Mouse (Mus musculus) limb, embryonic 10.5 days (tissue): ENCODE data around the gene Ngfr. TPM values are rescaled to one million over a fixed set of nuclear protein-coding genes. Genes with fewer than 3 reads are reported as not detected.

Source experiments
- DNase-seq: peaks from one replicate; pipeline ENCODE4 v3.0.0-alpha.2; 2017; ENCODE audit warnings: low spot score
- H3K27ac ChIP-seq: fragments of 300-500 bp; sonication (generic); 2 replicates; pipeline ENCODE4 v1.5.1; 2016; ENCODE audit warnings: mild to moderate bottlenecking
- H3K27me3 ChIP-seq: fragments of 300-500 bp; sonication (generic); 2 replicates; pipeline ENCODE4 v1.6.1; 2016; ENCODE audit warnings: low read depth, mild to moderate bottlenecking; ENCODE audit not compliant: poor library complexity, severe bottlenecking
- H3K36me3 ChIP-seq: fragments of 300-500 bp; sonication (generic); 2 replicates; pipeline ENCODE4 v1.6.1; 2016; ENCODE audit warnings: mild to moderate bottlenecking, moderate library complexity
- H3K4me1 ChIP-seq: fragments of 300-500 bp; sonication (generic); 2 replicates; pipeline ENCODE4 v1.6.1; 2016
- H3K4me3 ChIP-seq: fragments of 300-500 bp; sonication (generic); 2 replicates; pipeline ENCODE4 v1.5.1; 2016; ENCODE audit warnings: mild to moderate bottlenecking, moderate library complexity
- H3K9me3 ChIP-seq: fragments of 300-500 bp; sonication (generic); replicated peaks from 2 replicates; pipeline ENCODE4 v1.6.1; 2016; ENCODE audit warnings: mild to moderate bottlenecking
- WGBS: fragments of 180-500 bp; shearing (Covaris S2); methylation state at CpG from one replicate; pipeline ENCODE4 v1.1.7; 2016; 5-methylcytosine and 5-hydroxymethylcytosine counted together
- polyA plus RNA-seq: library from polyadenylated mRNA; unstranded; fragments of >200 nt; fragmentation: Nextera tagmentation; extraction: Ambion mirVana; gene quantifications from 2 replicates; pipeline ENCODE4 v1.2.1, GENCODE M21; 2016

Gene Ngfr
- polyA plus RNA-seq, 1 experiment from 2014 or later = 9.7 TPM

DNA sequence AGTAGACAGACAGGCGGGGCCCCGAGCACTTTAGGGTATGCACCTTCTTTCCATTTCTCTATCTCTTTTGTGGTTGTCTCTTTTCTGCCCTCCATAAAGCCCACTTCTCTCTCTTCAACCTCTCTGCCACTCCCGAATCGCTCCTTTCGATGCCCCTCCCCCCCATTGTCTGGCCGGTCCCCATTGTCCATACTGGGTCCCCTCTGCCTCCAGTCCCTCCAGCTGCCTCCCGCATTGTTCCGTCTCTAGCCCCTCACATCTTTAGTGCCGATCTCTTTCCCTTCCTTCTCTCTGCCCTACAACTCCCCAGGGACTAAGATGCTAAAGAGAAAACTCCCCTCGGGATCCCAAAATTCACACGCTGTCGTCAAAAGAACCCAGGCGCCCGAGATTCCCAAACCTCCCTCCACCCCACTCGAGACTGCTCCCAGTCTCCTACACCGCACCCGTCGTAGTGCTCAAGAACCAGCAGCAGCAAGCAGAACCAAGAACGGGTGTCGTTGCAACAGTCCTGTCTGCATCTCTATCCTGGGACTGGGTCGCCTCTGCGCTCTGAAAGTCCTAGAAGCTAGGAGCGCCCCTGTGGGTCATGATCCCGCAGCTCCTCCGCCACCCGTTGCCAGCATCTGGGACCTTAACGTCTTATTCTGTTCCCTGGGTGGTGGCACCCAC, 648 bp downstream of the Ngfr start:
- WGBS = under 1% methylated on average over 27 of the region's 27 CpGs
- H3K27ac ChIP-seq = peak overlapping the region; percentile 76
- peak overlapping the region; percentile 56 for H3K4me3 ChIP-seq
- no peaks in the 10 kb centered on the region for H3K9me3 ChIP-seq
- H3K36me3 ChIP-seq = no peaks in the 10 kb centered on the region
- H3K27me3 ChIP-seq = peaks cover 97% of the 10 kb centered on the region
- peaks cover 79% of the 10 kb centered on the region for H3K4me1 ChIP-seq
- peak; percentile 46 for DNase-seq

DNA sequence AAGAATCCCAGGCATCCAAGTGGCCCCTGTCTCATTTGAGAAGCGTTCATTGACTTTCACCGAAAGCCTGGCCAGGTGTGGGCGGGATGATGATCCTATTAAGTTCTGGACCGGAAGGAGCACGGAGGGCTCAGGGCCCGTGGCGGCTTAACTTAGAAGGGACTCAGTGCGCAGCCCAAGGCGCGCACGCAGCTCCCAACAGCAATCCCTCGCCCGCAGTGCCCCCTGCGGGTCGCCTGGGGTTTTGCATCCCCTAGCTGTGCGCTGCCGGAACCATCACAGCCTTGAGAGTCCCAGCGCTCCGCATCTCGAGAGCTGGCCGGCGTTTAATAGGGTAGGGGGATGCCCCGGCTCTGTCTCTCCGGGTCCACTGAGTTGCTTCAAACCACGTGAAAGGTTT, 1.4 kb downstream of the Ngfr start:
- H3K27me3 ChIP-seq = peaks cover 95% of the 10 kb centered on the region
- peak overlapping the region; percentile 76 for H3K27ac ChIP-seq

DNA sequence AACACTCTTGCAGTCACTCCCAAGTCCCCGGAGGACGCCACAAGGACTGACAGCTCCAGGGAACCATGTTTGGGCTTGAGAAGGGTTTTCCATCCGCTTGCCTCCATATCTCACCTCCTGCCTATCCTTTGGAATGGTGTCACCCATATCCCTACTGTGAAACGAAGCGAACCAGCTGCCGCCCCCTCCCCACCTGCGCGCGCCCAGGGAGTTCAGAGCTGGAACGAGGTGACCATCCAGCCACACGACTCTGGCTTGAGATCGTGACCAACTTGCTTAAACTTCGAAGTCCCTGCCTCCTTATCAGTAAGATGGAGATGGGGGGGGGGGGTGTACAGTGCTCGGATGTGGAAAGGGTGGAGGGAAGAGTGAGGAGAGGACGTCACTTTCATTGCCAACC, 1.9 kb downstream of the Ngfr start:
- no peaks in the 10 kb centered on the region for H3K36me3 ChIP-seq
- no peaks in the 10 kb centered on the region for H3K9me3 ChIP-seq
- 1% methylated on average over 15 of the region's 15 CpGs for WGBS
- H3K27me3 ChIP-seq = peaks cover 95% of the 10 kb centered on the region
- peak; percentile 60 for DNase-seq
- peak overlapping the region; percentile 76 for H3K27ac ChIP-seq
- peak overlapping the region; percentile 56 for H3K4me3 ChIP-seq
- peaks cover 91% of the 10 kb centered on the region for H3K4me1 ChIP-seq

More for the DNA sequence above, 1.4 kb downstream of the Ngfr start:
- peaks cover 86% of the 10 kb centered on the region for H3K4me1 ChIP-seq
- DNase-seq = peak; percentile 97
- H3K4me3 ChIP-seq = peak overlapping the region; percentile 56
- no peaks in the 10 kb centered on the region for H3K9me3 ChIP-seq
- 0% methylated on average over 25 of the region's 25 CpGs for WGBS
- no peaks in the 10 kb centered on the region for H3K36me3 ChIP-seq

DNA sequence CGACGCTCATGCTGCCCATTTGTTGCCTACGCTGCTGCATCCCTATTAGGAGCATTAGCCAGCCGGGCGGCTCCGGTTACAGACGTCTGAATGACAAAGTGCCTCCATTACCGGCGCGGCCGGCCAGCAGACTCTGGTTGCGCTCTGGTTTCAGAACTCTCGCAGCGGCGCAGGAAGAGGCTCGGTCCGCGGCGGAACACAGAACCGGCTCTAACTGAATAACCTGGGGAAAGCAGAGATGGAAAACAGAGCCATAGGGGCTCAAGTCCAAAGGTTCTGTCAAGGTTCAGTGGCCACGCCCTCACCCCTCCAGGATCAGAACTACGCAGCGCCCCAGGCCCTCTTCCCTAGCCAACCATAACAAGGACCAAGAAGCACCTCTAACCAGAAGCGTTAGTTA, 2.3 kb downstream of the Ngfr start:
- Histone ChIP-seq H3K36me3 (no peaks in the 10 kb centered on the region), H3K9me3 (no peaks in the 10 kb centered on the region), H3K27me3 (peaks cover 95% of the 10 kb centered on the region), H3K4me3 (peak overlapping the region; percentile 56), H3K4me1 (peaks cover 95% of the 10 kb centered on the region), H3K27ac (peak overlapping the region; percentile 76)
- WGBS = under 1% methylated on average over 24 of the region's 24 CpGs
- peak; percentile 89 for DNase-seq

DNA sequence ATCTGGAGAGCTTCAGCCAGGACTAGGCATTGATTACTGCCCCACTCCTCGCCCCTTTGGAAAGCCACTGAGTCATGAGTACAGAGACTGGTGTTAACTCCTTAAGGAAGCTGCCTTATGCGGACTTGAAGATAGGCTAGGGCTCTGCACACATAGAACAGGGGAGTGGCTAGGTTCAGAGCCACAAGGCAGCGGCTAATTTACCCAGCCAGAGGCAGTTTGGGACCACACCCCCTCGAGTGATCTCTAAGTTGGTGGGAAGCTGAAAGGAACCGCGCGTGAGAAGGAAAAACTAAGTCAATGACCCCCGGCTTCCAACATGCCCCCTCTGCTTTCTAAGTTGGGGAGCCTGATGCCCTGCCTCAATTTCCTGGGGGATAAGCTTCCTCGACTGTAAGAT, 2.9 kb downstream of the Ngfr start:
- H3K36me3 ChIP-seq = no peaks in the 10 kb centered on the region
- H3K9me3 ChIP-seq = no peaks in the 10 kb centered on the region
- no peak overlapping the region for H3K27ac ChIP-seq
- peak; percentile 37 for DNase-seq
- peaks cover 99% of the 10 kb centered on the region for H3K4me1 ChIP-seq
- H3K27me3 ChIP-seq = peaks cover 97% of the 10 kb centered on the region
- H3K4me3 ChIP-seq = peak overlapping the region; percentile 56
- 2% methylated on average over 9 of the region's 9 CpGs for WGBS

DNA sequence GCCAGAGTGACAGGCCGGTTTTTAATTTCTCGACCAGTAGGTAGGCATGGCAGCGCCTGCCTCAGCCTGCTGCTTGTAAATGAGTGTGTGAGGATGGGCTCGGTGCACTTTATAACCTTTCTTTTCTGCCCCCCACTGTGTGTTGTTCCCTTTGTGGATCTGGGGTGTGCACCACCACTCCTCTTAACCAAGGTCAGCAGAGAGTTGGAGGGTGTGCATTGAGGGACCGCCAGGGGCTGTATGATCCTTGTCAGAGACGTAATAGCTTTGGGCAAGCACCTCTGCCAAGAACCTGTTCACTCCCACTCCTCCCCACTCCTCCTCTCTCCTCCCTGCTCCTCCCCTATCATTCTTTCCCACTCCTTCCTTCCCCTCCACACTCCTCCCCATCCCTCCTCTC, 4.1 kb downstream of the Ngfr start:
- 50% methylated on average over 6 of the region's 6 CpGs for whole genome bisulfite sequencing
- H3K27ac ChIP-seq = 0 out of 2 replicates have a peak overlapping the region, but pooled peaks have one; percentile 12
- H3K36me3 ChIP-seq = no peaks in the 10 kb centered on the region
- no peak overlapping the region for H3K4me3 ChIP-seq
- no peaks in the 10 kb centered on the region for H3K9me3 ChIP-seq
- H3K4me1 ChIP-seq = peaks cover 99% of the 10 kb centered on the region
- peaks cover 96% of the 10 kb centered on the region for H3K27me3 ChIP-seq
- peak; percentile 36 for DNase-seq

DNA sequence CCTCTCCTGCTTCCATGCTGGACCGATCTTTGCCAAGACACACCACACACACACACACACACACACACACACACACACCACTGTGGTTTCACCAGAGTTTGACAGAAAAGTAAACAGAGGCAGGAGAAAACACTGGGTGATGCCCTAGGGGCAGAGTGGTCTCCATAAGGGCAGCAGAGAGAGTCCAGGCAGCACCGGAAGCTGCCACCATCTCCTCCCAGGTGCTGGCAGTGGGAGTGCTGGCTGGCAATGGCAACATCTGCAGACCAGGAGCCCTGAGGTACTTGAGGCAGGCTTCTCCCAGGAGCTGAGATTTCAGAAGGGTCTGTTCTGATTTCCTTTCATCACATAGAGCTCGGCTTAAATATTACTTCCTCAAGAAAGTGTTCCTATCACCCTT, 5.3 kb downstream of the Ngfr start:
- Histone ChIP-seq H3K27ac (peak overlapping the region; percentile 59), H3K4me3 (peak overlapping the region; percentile 10; the same call in 1 of the 2 replicates), H3K4me1 (peaks cover 99% of the 10 kb centered on the region), H3K27me3 (peaks cover 96% of the 10 kb centered on the region), H3K36me3 (no peaks in the 10 kb centered on the region), H3K9me3 (no peaks in the 10 kb centered on the region)
- DNase-seq = peak; percentile 52
- 22% methylated on average over 3 of the region's 3 CpGs for whole genome bisulfite sequencing

DNA sequence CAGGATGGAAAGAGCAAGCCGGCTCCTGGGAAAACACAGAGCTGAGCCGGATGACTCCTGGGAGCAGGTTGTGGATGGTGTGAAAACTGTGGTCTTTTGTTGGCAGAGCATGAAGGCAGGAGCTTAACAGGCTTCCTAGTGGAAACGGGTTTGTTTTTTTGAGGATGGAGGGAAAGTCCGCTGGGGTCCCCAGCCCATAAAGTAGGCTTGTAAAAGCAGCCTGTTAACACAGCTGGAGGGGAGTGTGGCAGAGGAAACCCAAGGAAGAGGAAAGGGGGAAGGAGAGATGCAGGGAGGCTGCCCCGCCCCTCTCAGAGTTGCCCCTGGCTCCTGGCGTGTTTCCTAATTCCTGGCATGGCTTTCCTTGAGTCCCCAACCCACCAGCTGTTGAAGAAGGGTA, 8.1 kb downstream of the Ngfr start:
- Histone ChIP-seq H3K4me1 (peaks cover 99% of the 10 kb centered on the region), H3K4me3 (0 out of 2 replicates have a peak overlapping the region, but pooled peaks have one; percentile 13), H3K27ac (peak overlapping the region; percentile 59), H3K27me3 (peaks cover 87% of the 10 kb centered on the region), H3K9me3 (no peaks in the 10 kb centered on the region), H3K36me3 (no peaks in the 10 kb centered on the region)
- DNase-seq = no peak
- WGBS = 7% methylated on average over 6 of the region's 6 CpGs

DNA sequence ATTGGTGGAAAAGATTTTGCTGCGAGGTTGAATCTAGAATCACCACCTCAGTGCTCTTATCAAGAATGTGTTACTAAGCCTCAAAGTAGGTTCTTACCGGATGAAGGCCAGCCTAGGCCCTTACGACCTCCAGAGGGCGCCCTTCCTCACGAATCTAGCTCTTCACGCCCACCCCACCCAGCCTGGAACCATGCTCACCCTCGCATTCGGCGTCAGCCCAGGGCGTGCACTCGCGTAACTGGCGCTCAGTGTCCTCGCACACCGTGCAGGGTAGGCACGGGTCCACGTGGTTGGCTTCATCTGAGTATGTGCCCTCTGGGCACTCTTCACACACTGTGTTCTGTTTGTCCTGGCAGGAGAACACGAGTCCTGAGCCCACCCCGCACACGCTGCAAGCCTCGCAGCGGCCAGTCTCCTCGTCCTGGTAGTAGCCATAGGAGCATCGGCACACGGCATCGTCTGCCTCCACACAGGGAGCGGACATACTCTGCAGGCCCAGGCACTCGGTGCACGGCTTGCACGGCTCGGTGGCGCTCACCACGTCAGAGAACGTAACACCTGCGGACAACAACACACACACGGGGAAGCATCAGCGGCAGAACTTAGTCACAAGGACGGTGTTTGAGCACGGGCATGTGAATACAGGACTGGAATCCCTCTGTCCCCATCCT, 9.6 kb downstream of the Ngfr start:
- Histone ChIP-seq H3K36me3 (no peaks in the 10 kb centered on the region), H3K27ac (peak overlapping the region; percentile 59; the same call in 1 of the 2 replicates), H3K4me3 (peak overlapping the region; percentile 26), H3K27me3 (peaks cover 73% of the 10 kb centered on the region), H3K9me3 (no peaks in the 10 kb centered on the region), H3K4me1 (peaks cover 88% of the 10 kb centered on the region)
- DNase-seq = peak; percentile 82
- 23% methylated on average over 39 of the region's 39 CpGs for WGBS

DNA sequence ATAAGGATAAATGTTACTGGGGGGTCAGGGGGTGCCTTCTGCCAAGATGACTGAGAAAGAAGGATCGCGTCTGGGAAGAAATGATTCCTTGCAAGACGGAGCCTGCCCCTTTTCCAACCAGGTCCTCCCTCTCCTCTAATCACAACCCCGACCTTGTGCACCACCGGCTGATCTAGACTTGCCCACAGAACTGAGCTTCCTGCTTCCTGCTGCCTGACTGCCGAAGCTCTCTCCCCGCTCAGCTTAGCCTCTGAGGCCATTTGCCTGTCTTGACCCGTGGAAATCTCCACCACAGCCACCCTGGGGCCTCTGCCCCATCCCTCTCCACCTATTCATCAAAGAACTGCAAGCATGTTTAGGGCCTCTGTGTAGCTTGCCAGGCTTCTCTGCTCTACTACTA, 11.2 kb downstream of the Ngfr start:
- peaks cover 86% of the 10 kb centered on the region for H3K4me1 ChIP-seq
- H3K36me3 ChIP-seq = no peaks in the 10 kb centered on the region
- peak overlapping the region; percentile 20 for H3K4me3 ChIP-seq
- H3K9me3 ChIP-seq = no peaks in the 10 kb centered on the region
- H3K27ac ChIP-seq = peak overlapping the region; percentile 66
- WGBS = 29% methylated on average over 8 of the region's 8 CpGs
- H3K27me3 ChIP-seq = peaks cover 59% of the 10 kb centered on the region
- DNase-seq = peak; percentile 57

DNA sequence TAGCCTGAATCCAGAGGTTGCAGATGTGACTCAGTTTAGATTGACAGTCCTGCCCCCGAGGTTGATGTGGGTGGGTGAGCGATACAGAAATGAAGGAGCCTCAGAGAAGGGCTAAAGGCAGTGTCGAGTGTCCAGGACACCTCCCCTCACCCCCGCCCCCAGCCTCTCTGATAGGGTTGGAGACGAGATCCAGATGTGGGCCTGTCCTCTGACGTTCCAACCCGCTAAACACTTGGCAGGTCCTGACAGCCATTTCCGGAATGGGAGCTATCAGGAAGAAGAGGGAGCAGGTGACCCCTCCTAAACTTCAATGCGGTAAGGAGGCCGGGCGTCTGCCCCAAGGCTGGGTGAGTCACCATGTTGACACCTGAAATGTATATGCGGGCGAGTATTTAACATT, 11.7 kb downstream of the Ngfr start:
- DNase-seq = peak; percentile 70
- Histone ChIP-seq H3K27me3 (peaks cover 59% of the 10 kb centered on the region), H3K27ac (0 out of 2 replicates have a peak overlapping the region, but pooled peaks have one; percentile 66), H3K4me3 (peak overlapping the region; percentile 20), H3K4me1 (peaks cover 86% of the 10 kb centered on the region), H3K36me3 (no peaks in the 10 kb centered on the region), H3K9me3 (no peaks in the 10 kb centered on the region)
- 8% methylated on average over 13 of the region's 13 CpGs for WGBS

DNA sequence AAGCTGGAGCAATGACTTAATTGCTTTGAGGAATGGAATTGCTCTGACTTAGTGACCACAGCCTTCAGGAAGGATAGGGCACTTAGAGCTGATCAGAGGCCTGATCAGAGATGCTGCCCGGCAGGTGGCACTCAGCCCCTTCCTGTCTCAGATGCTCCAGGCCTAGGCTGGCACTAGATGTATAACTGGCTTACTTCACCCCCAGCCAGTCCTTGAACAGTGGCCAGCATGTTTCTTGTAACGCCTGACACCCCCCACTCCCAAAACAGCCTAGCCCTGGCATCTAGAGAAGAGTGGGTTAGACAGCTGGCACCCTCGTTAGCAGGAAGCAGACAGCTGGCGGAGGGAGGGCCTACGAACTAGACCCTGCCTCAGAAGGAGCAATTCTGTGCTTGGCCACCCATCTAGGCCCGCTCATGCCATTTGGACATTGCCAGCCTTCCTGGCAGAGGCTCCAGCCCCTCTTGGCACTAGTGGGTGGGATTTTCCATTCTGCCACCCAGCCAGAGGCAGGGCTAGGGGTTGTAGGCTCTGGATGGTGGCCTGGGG, 12.7 kb downstream of the Ngfr start:
- Histone ChIP-seq H3K27ac (peak overlapping the region; percentile 38; the same call in 1 of the 2 replicates), H3K9me3 (no peaks in the 10 kb centered on the region), H3K27me3 (peaks cover 59% of the 10 kb centered on the region), H3K36me3 (no peaks in the 10 kb centered on the region), H3K4me1 (peaks cover 86% of the 10 kb centered on the region), H3K4me3 (no peak overlapping the region)
- WGBS = 80% methylated on average over 6 of the region's 6 CpGs
- DNase-seq = no peak

DNA sequence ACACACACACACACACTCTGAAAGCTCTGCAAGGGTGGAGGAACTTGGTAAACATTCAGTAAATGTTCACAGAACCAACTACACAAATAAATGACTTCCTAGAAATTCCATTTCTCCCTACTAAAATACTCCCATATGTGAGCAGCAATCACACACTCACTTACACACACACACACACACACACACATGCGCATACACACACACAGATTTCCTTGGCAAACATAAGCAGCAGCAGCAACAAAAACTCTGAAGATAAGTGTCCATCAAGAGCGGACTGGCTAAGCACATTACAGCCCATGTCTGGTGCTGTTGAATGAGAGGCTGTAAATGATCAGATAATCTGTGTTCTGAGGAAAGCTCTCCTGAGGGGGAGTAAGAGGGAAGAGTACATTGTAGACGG, 15.3 kb downstream of the Ngfr start:
- no peak for DNase-seq
- Histone ChIP-seq H3K4me3 (no peak overlapping the region), H3K9me3 (no peaks in the 10 kb centered on the region), H3K27me3 (peaks cover 41% of the 10 kb centered on the region), H3K4me1 (peaks cover 87% of the 10 kb centered on the region), H3K27ac (no peak overlapping the region), H3K36me3 (no peaks in the 10 kb centered on the region)
- WGBS = 57% methylated on average over 3 of the region's 3 CpGs
